Mouse (Mus musculus): ENCODE results near the gene Apcs. TPM values are rescaled to one million over a fixed set of nuclear protein-coding genes. Genes with fewer than 3 reads are reported as not detected.

The Apcs gene
- total RNA-seq (2012; rRNA removed) = not detected in 2 replicates
- polyA plus RNA-seq (2012; ENCODE audit: insufficient read depth in 1 of 2, insufficient read length in 2 of 2, low read depth in 1 of 2, low replicate concordance in 2 of 2, missing spikeins in 1 of 2) = not detected

DNA sequence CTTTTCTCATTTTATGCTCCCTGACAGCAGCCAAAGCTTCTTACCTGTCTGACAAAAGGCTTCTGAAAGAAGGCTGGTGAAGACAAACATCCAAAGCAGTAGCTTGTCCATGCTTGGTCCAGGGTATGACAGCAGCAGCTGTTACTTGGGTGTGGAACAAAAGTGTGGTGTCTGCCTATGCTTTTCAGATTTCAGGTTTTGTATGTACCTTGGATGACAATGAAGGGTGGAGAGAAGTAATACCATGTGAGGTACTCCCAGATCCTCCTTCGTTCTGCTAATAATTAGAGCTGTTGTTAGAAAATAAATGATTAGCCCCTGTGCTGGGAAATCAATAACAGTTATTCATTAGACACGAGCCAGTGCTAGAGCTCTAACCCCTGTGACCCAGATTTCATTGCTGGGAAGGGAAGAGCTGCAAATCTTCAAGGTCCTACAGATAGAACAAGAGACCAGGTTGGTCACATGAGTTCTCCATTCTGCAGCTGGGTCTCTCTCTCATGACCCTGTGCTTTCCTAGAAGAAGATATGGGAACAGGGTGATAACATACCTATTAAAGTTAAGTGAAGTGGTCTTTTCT, at the start of gene Apcs:
TSS of gene Apcs (minus strand) at position 265 of the 581 bp plus-strand sequence.
- Histone ChIP-seq H3K27me3 (ENCODE audit: control insufficient read depth in 1 of 2, insufficient read depth in 2 of 2, low read length in 2 of 2) (no peaks in the 10 kb centered on the region), H3K9ac (ENCODE audit: control insufficient read depth, low read depth, low read length, poor library complexity, severe bottlenecking) (no peak within 1 kb of the TSS), H3K4me1 (ENCODE audit: control insufficient read depth in 1 of 2, insufficient read depth in 2 of 2, low read length in 2 of 2) (no peaks in the 10 kb centered on the region), H3K79me2 (ENCODE audit: control insufficient read depth, insufficient read depth, low read length, poor library complexity) (no peaks in the 10 kb centered on the region), H3K9me3 (replicated peaks; ENCODE audit: insufficient read depth, low read length) (no peaks in the 10 kb centered on the region), H3K36me3 (ENCODE audit: control insufficient read depth in 1 of 2, insufficient read depth in 2 of 2, low read length in 2 of 2) (no peaks in the 10 kb centered on the region), H3K27ac (ENCODE audit: control insufficient read depth, low read depth, low read length) (no peak within 1 kb of the TSS), H3K4me3 (ENCODE audit: control insufficient read depth in 1 of 2, insufficient read depth in 1 of 2, low read depth in 2 of 2, low read length in 2 of 2) (no peak within 1 kb of the TSS)
- no peak for DNase-seq (ENCODE audit: low read depth, low spot score)
- TF ChIP-seq MAZ (IDR thresholded peaks at IDR 0.05; ENCODE audit: low read depth, low read length) = no peak

DNA sequence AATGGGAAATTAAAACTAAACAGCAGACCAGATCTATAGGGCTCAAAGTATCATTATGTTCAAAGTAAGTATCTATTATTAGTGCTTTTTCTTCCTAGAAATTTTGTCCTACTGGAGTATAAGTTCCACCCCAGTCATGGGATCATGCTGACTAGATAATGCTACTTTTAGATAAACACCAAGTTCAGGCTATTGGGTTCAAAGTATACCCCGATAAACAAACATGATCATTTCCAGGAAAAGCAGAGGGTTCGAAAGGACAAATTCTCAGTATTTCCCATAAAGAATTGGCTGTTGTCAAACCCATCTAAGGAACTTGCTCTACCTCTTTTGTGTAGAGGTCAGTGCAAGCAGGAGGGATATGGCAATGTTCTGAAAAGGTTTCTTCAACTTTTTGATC, 37.4 kb upstream of the Apcs start:
- H3K4me1 ChIP-seq (ENCODE audit: control insufficient read depth in 1 of 2, insufficient read depth in 2 of 2, low read length in 2 of 2) = no peaks in the 10 kb centered on the region
- TF ChIP-seq TAL1 (IDR thresholded peaks at IDR 0.05; ENCODE audit: low read length) (no peak), EP300 (IDR thresholded peaks at IDR 0.05; ENCODE audit: low read depth in 1 of 2, low read length in 2 of 2) (no peak), SIN3A (IDR thresholded peaks at IDR 0.05; ENCODE audit: low read length) (no peak)
- no peak overlapping the region for H3K4me3 ChIP-seq (ENCODE audit: control insufficient read depth in 1 of 2, insufficient read depth in 1 of 2, low read depth in 2 of 2, low read length in 2 of 2)
- DNase-seq (ENCODE audit: low read depth, low spot score) = no peak
- H3K36me3 ChIP-seq (ENCODE audit: control insufficient read depth in 1 of 2, insufficient read depth in 2 of 2, low read length in 2 of 2) = no peaks in the 10 kb centered on the region
- H3K9me3 ChIP-seq (replicated peaks; ENCODE audit: insufficient read depth, low read length) = no peaks in the 10 kb centered on the region
- no peaks in the 10 kb centered on the region for H3K79me2 ChIP-seq (ENCODE audit: control insufficient read depth, insufficient read depth, low read length, poor library complexity)
- H3K9ac ChIP-seq (ENCODE audit: control insufficient read depth, low read depth, low read length, poor library complexity, severe bottlenecking) = no peak overlapping the region
- H3K27me3 ChIP-seq (ENCODE audit: control insufficient read depth in 1 of 2, insufficient read depth in 2 of 2, low read length in 2 of 2) = no peaks in the 10 kb centered on the region
- no peak overlapping the region for H3K27ac ChIP-seq (ENCODE audit: control insufficient read depth, low read depth, low read length)

DNA sequence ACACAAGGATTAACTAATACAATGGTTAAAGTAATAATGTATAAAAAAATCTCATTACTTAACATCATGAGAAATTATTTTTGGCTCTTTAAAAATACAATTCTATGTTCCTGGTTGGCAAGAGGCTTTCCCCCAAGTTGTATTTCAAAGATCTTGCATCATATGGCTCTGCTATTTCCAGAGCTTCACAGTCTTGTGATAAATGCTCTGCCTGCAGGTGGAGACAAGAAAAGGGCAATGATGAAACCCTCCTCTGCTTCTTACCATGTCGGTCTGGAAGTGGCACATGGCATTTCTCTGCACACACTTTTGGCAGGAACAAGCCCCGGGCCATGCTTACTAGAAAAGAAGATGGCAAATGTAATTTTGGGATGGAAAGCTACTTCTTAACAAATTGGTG, 23.6 kb upstream of the Apcs start:
- no peaks in the 10 kb centered on the region for H3K79me2 ChIP-seq (ENCODE audit: control insufficient read depth, insufficient read depth, low read length, poor library complexity)
- peak; percentile 1 for DNase-seq (ENCODE audit: low read depth, low spot score)
- TF ChIP-seq TBP (IDR thresholded peaks at IDR 0.05; ENCODE audit: low read depth, low read length) = no peak
- H3K4me1 ChIP-seq (ENCODE audit: control insufficient read depth in 1 of 2, insufficient read depth in 2 of 2, low read length in 2 of 2) = no peaks in the 10 kb centered on the region; a peak in 1 of 4 replicates
- no peaks in the 10 kb centered on the region for H3K36me3 ChIP-seq (ENCODE audit: control insufficient read depth in 1 of 2, insufficient read depth in 2 of 2, low read length in 2 of 2)
- no peaks in the 10 kb centered on the region for H3K9me3 ChIP-seq (replicated peaks; ENCODE audit: insufficient read depth, low read length)
- no peaks in the 10 kb centered on the region for H3K27me3 ChIP-seq (ENCODE audit: control insufficient read depth in 1 of 2, insufficient read depth in 2 of 2, low read length in 2 of 2)
- no peak overlapping the region for H3K27ac ChIP-seq (ENCODE audit: control insufficient read depth, low read depth, low read length)
- no peak overlapping the region for H3K9ac ChIP-seq (ENCODE audit: control insufficient read depth, low read depth, low read length, poor library complexity, severe bottlenecking)
- no peak overlapping the region for H3K4me3 ChIP-seq (ENCODE audit: control insufficient read depth in 1 of 2, insufficient read depth in 1 of 2, low read depth in 2 of 2, low read length in 2 of 2)

DNA sequence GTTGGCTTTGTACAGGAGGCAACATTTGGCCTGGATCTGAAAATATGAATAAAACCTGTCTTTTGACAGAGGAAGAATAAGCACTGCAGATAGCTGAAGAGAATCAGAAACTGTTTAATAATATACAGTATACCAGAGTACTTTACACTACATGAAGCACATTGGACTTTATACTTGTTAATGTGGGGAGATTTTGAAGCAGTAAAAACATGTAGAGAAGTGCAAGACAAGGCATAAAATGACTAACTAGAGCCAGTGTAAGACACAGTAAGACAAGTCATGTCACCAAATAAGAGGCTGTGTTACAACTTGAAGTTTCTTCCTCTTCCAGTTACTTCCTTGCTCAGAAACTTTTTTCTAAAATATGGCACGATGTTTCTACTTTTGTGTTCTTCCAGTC, 22.3 kb upstream of the Apcs start:
- Histone ChIP-seq H3K79me2 (ENCODE audit: control insufficient read depth, insufficient read depth, low read length, poor library complexity) (no peaks in the 10 kb centered on the region), H3K27ac (ENCODE audit: control insufficient read depth, low read depth, low read length) (no peak overlapping the region), H3K4me3 (ENCODE audit: control insufficient read depth in 1 of 2, insufficient read depth in 1 of 2, low read depth in 2 of 2, low read length in 2 of 2) (no peak overlapping the region), H3K4me1 (ENCODE audit: control insufficient read depth in 1 of 2, insufficient read depth in 2 of 2, low read length in 2 of 2) (no peaks in the 10 kb centered on the region; a peak in 1 of 4 replicates), H3K9ac (ENCODE audit: control insufficient read depth, low read depth, low read length, poor library complexity, severe bottlenecking) (no peak overlapping the region), H3K27me3 (ENCODE audit: control insufficient read depth in 1 of 2, insufficient read depth in 2 of 2, low read length in 2 of 2) (no peaks in the 10 kb centered on the region), H3K36me3 (ENCODE audit: control insufficient read depth in 1 of 2, insufficient read depth in 2 of 2, low read length in 2 of 2) (no peaks in the 10 kb centered on the region), H3K9me3 (replicated peaks; ENCODE audit: insufficient read depth, low read length) (no peaks in the 10 kb centered on the region)
- DNase-seq (ENCODE audit: low read depth, low spot score) = no peak
- no peak for TF ChIP-seq MAFK (IDR thresholded peaks at IDR 0.05; ENCODE audit: borderline replicate concordance, low read depth, low read length)
- TF ChIP-seq ETS1 (IDR thresholded peaks at IDR 0.05; ENCODE audit: low read depth, low read length) = no peak
- no peak for TF ChIP-seq ZKSCAN1 (IDR thresholded peaks at IDR 0.05; ENCODE audit: low read depth, low read length)
- TF ChIP-seq E2F4 (IDR thresholded peaks at IDR 0.05; ENCODE audit: borderline replicate concordance, low read depth, low read length) = no peak
